Mouse (Mus musculus) ovary, postnatal 10 days (tissue): ENCODE results near the gene Pla2g5.
"Not testable (repeated sequence)": the region's sequence is repeated elsewhere in the genome, so short reads cannot be mapped to it uniquely, and the experiment has no call there.

Experiments used
- DNase-seq: peaks from one replicate; pipeline ENCODE4 v3.0.0; 2022; ENCODE audit warnings: low spot score

The Pla2g5 gene

GRCm38 (mm10) chr4:138863344-138863998, at the start of gene Pla2g5:
Pla2g5 (minus strand) TSS chr4:138863482.
- no peak for DNase-seq

DNA sequence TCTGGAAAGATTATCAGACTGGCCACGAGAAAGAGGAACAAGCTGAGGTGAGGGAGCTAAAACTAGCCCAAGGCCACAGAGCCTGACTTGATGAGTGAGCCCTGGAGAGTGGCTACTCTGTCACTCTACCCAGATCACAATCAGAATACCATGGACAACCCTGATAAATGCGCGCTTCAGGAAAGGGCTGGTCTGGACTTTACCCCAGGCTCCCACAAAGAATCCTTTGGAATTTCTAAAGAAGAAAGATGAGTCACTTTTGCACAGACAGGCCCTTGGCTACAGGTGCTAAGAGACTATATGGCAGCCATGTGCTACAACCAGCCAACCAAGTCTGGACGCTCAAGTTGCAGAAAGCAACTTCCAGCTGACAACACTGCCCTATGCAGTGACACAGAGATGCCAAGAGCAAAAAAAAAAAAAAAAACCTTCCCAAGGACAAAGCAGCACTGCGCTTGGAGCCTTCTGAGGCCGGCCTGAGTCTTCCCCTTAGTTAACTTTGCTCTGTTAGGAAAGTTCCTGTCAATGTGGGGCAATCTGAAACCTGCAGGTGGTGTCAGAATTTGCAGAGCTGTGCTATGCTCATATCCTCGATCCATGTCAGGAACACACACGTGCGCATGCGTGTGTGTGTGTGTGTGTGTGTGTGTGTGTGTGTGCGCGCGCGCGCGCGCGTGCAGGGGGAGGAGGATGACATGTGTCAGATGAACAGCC, 42.5 kb upstream of the Pla2g5 start:
- DNase-seq = no peak

- DNase-seq = no peak
Observed at GRCm38 (mm10) chr4:138899361-138899760, 36.1 kb upstream of the Pla2g5 start.

DNA sequence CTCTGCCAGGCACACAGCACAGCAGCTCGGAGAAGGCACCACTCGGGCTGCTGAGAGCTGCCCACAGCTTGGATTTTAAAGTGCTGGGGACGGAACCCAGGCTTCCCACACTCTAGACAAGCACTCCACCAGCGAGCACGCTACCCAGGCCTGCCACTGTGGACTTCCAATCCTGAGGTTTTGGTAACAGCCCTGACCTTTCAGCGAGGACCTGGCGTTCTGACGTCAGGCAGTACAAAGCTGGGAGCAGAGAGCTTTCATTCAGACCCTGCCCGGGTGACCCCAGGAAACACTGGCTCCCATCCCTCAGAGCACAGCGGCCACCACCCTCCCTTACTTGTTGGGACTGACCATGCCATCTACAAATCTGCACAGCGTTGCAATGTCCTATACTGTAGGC, 30.5 kb upstream of the Pla2g5 start:
- not testable (repeated sequence) for DNase-seq

GRCm38 (mm10) chr4:138892655-138893054, 29.4 kb upstream of the Pla2g5 start:
- no peak for DNase-seq

GRCm38 (mm10) chr4:138889635-138890034, 26.4 kb upstream of the Pla2g5 start:
- no peak for DNase-seq

GRCm38 (mm10) chr4:138889165-138889564, 25.9 kb upstream of the Pla2g5 start:
- no peak for DNase-seq

DNA sequence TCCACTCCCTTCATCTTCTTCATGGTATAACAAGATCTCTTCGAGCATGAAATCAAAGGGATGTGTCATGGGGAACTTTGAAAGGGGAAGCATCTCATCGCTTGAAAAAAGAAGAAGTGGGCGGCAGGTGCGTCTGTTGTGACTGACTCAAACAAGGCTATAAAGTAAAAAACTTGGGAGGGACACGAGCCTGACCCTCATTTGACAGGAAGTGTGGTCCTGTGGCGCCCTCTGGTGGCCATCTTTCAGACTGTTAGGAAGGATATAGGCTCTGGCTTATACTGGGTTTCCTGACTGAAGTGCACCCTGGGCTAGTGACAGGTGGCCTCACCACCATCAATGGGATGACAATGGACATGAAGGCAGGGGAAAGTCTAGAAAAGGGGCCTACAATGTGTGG, 21.0 kb upstream of the Pla2g5 start:
- DNase-seq = peak; percentile 77

GRCm38 (mm10) chr4:138882179-138882578, 18.9 kb upstream of the Pla2g5 start:
- DNase-seq = no peak

DNA sequence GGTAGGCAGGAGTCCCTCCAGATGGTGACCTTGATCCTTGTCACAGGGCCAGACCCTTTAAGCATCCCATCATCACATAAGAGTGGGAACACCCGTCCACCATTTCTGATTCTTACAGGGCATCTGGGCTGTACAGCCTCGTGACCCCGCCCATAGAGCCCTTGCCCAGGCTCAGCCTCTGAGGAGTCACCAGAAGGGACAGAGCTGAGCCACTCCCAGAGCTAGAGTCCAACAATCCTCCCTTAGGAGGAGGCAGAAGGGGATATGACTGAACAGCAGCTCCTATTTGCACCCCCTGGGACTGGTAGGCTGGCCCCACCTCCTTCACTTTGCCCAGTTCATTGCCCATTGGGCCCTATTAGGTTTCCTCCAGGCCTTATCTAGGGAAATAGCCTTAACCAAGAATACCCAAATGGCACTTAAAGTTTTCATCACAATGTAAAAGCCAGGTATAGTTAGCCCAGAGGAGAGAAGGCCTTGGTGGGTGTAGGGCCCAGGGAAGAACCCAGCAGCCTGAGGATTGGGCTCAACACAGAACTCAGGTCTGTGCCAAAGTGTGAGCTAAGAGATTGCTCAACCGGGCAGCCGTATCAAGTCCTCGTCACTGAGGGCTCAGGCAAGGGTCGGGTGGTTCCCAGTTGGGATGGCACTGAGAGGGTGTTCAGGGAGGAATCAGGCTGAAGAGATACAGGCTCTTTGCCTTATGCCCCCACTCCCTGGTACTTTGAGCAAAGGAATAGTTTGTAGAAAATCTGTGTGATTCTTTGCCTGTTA, 17.7 kb upstream of the Pla2g5 start:
- DNase-seq = no peak

DNA sequence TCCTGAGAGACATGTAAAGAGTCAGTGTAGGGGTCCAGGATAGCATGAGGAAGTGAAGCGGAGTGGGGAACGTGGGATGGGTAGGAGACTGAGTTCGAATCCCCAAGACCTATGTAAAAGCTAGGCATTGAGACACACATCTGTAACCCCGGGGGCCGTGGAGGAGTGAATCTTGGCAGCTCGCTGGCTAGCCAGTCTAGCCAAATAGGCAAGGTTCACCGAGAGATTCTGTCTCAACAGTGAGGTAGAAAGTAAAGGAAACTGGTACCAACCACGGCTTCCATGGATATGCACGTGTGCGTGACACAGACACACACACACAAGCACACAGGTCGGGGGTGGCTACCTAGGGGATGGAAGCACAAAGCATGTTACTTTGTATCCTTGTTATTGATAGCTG, 16.5 kb upstream of the Pla2g5 start:
- DNase-seq = no peak

DNA sequence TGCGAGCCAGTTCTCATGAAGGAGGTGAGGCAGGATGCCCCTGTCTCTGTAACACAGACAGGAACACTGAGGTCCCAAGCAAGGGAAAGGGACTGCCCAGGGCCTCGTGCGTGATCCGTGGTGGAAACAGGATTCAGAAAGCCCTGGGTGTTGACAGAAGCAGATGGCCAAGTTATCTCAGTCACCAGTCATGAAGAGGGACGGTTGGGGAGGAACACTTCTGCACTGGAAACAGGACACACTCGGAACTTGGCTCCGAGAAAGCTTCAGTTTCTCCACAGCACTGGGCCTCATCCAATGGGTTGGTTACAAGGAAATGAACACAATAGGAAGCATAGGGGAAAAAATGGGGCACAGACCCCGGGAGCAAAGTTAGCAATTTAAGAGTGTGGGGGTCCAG, 15.5 kb upstream of the Pla2g5 start:
- no peak for DNase-seq

DNA sequence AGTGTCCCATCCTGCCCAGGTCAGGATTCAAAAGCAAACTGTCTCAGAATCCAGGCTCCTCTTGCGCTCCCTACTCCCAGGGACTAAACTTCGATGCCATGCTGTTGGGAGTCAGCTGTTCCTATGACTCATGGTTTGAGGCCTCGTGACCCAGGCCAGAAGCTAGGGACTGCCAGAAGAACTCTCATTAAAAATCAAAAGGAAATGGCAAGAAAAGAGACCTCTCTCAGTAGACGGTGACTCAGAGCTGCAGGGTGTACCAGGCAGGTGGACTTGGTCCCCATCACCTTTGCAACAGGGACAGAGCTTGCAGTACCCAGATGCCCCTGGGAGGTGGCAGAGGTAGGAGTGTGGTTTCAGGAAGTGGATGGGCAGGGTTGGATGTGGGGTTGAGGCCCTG, 14.4 kb upstream of the Pla2g5 start, which contains the start of gene Pla2g2e:
TSS of gene Pla2g2e (plus strand) at position 212 of the 400 bp plus-strand sequence.
- no peak for DNase-seq

- no peak for DNase-seq
Observed at GRCm38 (mm10) chr4:138875986-138876385, 12.7 kb upstream of the Pla2g5 start.

DNA sequence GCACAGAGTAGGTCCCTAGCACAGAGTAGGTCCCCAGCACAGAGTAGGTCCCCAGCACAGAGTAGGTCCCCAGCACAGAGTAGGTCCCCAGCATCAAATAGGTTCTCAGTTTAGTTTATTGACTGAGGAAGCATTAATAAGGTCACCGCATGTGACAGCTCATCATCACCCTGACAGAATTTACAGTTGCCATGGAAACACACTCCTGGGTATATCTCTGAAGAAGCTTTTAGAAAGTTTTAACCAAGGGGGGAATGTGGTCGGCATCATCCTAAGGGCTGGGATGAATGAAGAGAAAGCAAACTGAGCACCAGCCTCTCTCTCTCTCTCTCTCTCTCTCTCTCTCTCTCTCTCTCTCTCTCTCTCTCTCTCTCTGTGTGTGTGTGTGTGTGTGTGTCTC, 12.0 kb upstream of the Pla2g5 start:
- not testable (repeated sequence) for DNase-seq

GRCm38 (mm10) chr4:138873864-138874263, 10.6 kb upstream of the Pla2g5 start, which contains the start of gene Gm13030:
Gm13030 (minus strand) TSS chr4:138873964.
- no peak for DNase-seq

DNA sequence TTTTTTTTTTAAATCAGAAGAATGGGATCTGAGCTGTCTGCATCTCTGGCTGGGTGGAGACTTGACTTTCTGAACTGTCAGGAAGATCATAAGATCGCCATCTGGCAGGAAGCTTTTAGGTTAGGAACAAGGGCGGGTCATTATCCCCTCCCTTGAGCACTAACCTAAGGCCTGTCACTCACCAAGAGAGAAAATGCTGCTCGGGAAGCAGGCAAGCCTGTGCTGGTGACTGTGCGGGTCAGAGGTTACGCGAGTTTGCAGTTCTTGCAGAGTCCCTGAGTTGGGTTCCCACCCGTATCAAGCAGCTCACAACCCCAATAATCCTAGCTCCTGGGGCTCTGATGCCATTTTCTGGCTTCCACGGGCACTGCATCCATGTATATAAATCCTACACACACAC, 5.4 kb upstream of the Pla2g5 start:
- no peak for DNase-seq

DNA sequence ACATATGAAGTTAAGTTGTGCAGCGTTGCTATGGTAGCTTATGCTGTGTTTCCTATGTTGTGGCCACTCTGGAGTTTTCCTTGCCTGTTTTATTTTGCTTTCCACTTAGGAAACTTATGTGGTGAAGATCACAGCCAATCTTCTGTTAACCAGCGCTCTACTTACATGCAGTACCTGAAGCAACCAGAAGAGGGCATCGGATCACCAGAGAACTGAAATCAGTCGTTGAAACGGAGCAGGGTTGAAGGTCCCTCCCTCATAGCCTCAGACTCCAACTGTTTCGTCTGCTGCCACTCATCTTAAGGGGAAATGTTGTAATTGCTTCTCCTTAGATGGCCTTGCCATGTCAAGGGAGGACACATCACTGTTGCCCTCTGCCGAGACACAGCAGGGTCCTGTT, 3.1 kb upstream of the Pla2g5 start:
- DNase-seq = peak; percentile 48

DNA sequence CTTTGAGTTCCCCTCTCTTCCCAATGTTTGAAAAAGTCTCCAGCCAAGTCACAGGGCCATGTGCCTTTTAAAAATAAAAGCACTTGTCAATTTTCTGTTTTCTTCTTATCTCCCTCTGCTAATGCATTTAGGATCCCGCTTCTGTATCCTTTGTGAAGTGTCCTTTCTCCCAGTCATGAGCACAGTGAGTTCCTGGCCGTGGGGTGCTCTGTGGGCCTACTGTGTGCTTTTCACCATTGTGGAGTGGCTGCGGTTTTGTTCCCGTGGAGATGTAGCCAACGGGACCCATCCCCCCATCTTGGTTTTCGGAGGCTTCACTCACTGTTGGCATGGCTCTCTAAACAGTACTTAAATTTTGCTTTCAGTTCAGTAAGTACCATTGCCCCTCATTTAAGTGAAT, 2.7 kb upstream of the Pla2g5 start:
- DNase-seq = no peak

- DNase-seq = no peak
Observed at GRCm38 (mm10) chr4:138865092-138865491, 1.8 kb upstream of the Pla2g5 start.

DNA sequence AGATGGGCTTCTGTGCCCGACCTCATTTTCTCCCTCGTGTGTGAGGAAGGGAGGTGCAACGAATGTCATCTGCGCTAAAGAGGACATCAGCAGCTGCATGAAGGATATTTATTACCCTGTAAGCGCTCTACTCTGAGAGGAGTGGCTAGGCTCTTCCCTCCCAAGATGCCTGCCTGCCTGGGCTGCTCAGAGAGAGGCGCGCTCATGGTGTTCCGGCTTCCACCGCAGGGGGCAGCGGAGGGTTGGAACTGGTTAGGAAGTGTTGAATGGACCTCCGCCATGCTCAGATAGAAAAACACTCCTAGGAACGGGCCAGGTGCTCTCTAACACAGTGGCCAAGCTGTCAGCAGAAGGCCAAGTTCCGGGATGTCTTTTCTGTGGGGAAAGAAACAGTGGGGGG, 3.6 kb downstream of the Pla2g5 start:
- DNase-seq = no peak

GRCm38 (mm10) chr4:138859245-138859644, 4.0 kb downstream of the Pla2g5 start:
- no peak for DNase-seq

DNA sequence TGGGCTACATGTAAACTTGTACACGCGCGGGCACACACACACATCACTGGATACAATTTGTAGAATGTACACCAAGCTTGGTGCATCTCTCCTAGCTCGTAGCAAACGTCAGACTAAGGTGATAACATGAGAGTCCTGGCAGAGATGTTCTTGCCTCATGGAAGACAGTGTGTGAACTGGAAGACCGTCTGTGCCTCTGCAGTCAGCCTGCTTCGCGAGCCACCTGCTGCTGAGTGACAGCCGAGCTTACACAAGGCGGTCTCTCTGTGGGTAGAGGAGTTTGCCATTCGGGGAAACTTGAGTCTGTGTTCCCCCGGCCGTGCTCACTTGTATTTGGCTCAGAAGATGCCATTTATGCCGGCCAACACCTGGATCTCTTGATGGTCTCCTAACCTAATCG, 4.8 kb downstream of the Pla2g5 start:
- DNase-seq = no peak
